Mouse (Mus musculus) kidney, embryonic 16.5 days (tissue): ENCODE results near the gene Anapc2. TPM values are rescaled to one million over a fixed set of nuclear protein-coding genes. Genes with fewer than 3 reads are reported as not detected.

Experiments
- ATAC-seq: fragments of 200-750 bp; cut with Nextera tagmentation; 2 replicates; pipeline ENCODE4 v1.8.0; 2017; ENCODE audit warnings: moderate TSS enrichment; ENCODE audit not compliant: low FRiP score, low TSS enrichment
- H3K27ac ChIP-seq: fragments of 300-500 bp; sonication (generic); 2 replicates; pipeline ENCODE4 v1.5.1; 2014; ENCODE audit warnings: low read length
- H3K27me3 ChIP-seq: fragments of 300-500 bp; sonication (generic); 2 replicates; pipeline ENCODE4 v1.6.1; 2014; ENCODE audit warnings: low read length, control low read depth, mixed read lengths; ENCODE audit not compliant: insufficient read depth
- H3K36me3 ChIP-seq: fragments of 300-500 bp; sonication (generic); 2 replicates; pipeline ENCODE4 v1.6.1; 2014; ENCODE audit warnings: low read length, control low read depth, mixed read lengths; ENCODE audit not compliant: insufficient read depth
- H3K4me1 ChIP-seq: fragments of 300-500 bp; sonication (generic); 2 replicates; pipeline ENCODE4 v1.6.1; 2014; ENCODE audit warnings: low read length, control low read depth, mixed read lengths; ENCODE audit not compliant: insufficient read depth
- H3K4me2 ChIP-seq: fragments of 300-500 bp; sonication (generic); replicated peaks from 2 replicates; pipeline ENCODE4 v1.6.1; 2014; ENCODE audit warnings: low read depth, low read length
- H3K4me3 ChIP-seq: fragments of 300-500 bp; sonication (generic); 2 replicates; pipeline ENCODE4 v1.5.1; 2014; ENCODE audit warnings: mild to moderate bottlenecking, low read length
- H3K9ac ChIP-seq: fragments of 300-500 bp; sonication (generic); replicated peaks from 2 replicates; pipeline ENCODE4 v1.6.1; 2014; ENCODE audit warnings: low read length
- H3K9me3 ChIP-seq: fragments of 300-500 bp; sonication (generic); 2 replicates; pipeline ENCODE4 v1.6.1; 2016; ENCODE audit warnings: low read length, control low read depth
- WGBS: fragments of 180-500 bp; shearing (Covaris S2); extraction: QIAGEN DNeasy Blood & Tissue Kit; methylation state at CpG from one replicate; pipeline ENCODE4 v1.1.7; 2014; 5-methylcytosine and 5-hydroxymethylcytosine counted together
- polyA plus RNA-seq: library from polyadenylated mRNA; unstranded; fragments of >200 nt; fragmentation: Nextera tagmentation; extraction: Ambion mirVana; gene quantifications from 2 replicates; pipeline ENCODE4 v1.2.1, GENCODE M21; 2015

Anapc2 gene
- polyA plus RNA-seq, 1 experiment from 2014 or later: 152 TPM

DNA sequence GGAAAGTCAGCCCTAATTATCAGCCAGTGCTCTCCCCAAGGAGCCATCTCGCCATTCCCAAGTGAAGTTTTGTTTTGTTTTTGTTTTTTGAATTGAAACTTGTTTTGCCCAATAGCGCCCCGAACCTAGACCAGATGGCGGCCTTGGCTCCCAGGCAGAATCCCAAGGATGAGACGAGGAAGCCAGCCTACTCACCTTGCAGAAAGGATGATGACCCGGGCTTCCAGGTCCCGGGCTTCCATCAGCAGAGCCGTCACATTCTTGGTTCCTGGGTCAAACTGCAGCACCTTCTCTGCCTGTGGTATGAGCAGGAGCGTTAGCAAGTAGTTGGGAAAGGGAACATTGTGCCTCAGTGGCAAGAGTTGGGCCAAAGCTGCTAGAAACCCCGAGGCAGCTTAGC lies 37.9 kb downstream of the Anapc2 start:
- WGBS: 52% methylated on average over 10 of the region's 10 CpGs
- Histone ChIP-seq H3K4me3 (no peak overlapping the region), H3K4me2 (no peak overlapping the region), H3K36me3 (no peaks in the 10 kb centered on the region), H3K4me1 (no peaks in the 10 kb centered on the region), H3K27ac (no peak overlapping the region), H3K9me3 (no peaks in the 10 kb centered on the region), H3K9ac (no peak overlapping the region), H3K27me3 (peaks cover 82% of the 10 kb centered on the region)
- ATAC-seq: no peak

DNA sequence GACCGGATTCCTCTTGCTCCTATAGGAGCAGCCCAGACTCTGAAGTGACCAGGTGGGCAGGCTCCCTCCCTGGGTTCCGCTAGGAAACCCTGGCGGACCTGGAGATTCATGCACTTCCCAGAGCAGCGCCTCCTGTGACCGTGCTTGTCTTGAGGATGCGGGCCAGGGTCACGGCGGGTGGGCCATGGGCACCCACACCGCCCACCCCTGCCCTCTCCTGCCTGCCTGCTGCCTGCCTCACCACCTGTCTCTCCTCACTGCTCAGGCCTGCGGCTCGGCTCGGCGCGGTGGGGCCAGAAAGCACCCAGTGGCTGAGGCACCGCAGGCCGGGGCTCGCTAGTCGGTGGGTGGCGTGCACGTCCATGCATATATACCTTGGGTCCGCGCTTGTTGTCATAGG lies 38.7 kb downstream of the Anapc2 start:
- Histone ChIP-seq H3K27me3 (peaks cover 74% of the 10 kb centered on the region), H3K4me3 (0 out of 2 replicates have a peak overlapping the region, but pooled peaks have one; percentile 7), H3K36me3 (no peaks in the 10 kb centered on the region), H3K4me1 (no peaks in the 10 kb centered on the region), H3K9me3 (no peaks in the 10 kb centered on the region), H3K9ac (no peak overlapping the region), H3K27ac (no peak overlapping the region), H3K4me2 (peak overlapping the region; percentile 8; the same call in 1 of the 2 replicates)
- 2% methylated on average over 19 of the region's 22 CpGs for WGBS
- no peak for ATAC-seq

DNA sequence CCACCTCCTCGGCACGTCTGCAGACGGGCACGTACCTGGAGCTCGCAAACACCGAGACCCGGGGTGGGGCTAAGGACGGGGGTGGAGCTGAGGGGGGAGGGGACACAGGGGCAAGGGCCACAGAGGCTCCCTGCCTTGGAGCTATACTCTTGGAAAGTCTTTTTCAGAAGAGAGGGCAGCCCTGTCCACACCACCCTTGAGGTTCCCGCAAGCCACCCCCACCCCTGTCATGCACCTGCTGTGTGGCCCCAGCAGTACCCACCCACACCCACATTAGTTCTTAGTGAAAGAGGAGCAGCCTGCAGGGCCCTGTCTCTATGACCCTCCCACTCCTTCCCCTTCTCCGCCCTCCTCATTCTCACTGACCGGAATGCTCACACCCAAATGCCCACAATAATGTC lies 39.2 kb downstream of the Anapc2 start:
- H3K9me3 ChIP-seq: no peaks in the 10 kb centered on the region
- WGBS: 1% methylated on average over 11 of the region's 11 CpGs
- ATAC-seq: no peak
- H3K36me3 ChIP-seq: no peaks in the 10 kb centered on the region
- no peak overlapping the region for H3K4me3 ChIP-seq
- H3K4me1 ChIP-seq: no peaks in the 10 kb centered on the region
- no peak overlapping the region for H3K27ac ChIP-seq
- H3K4me2 ChIP-seq: peak overlapping the region; percentile 8; the same call in 1 of the 2 replicates
- peaks cover 72% of the 10 kb centered on the region for H3K27me3 ChIP-seq
- H3K9ac ChIP-seq: no peak overlapping the region

DNA sequence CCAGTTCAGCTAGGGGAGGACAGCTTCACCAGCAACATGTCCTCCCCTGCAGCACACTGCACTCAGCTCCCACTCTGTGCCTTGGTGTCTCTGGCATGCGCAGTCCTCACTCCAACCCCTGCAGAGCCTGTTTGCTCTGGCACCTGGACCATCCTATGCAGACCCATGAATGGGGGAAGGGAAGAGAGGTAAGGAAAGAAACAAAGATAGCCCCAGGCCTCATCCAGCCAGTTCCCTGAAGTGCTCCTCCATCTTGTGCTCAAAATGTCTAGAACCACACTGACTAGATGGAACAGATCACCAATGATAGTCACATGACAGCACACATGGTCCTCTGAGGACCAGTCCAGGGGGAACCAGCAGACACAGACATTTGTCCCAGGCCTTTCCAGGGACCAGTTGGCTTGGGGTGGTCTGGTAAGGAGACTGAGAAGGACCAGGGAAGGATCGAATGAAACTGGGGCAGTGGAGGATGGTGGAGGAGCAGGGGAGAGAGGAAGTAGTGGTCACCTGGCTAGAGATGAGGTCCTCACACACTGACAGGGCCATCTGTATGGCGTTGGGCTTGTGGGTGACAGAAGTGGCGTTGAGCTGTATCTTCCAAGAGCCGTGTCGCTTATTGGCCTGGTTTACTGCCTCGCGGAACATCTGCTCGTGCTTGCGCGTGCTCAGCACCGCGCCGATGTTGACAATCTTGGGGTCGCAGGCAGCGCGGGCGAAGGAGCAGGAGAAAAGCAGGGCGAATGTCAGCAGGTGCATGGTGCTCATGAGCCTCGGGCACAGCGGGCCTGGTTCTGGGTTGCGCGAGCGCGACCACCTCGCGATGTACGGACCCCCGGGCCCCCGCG lies 46.1 kb downstream of the Anapc2 start:
- Histone ChIP-seq H3K36me3 (no peaks in the 10 kb centered on the region), H3K27ac (no peak overlapping the region), H3K4me1 (peaks cover 4% of the 10 kb centered on the region; the same call in 1 of the 2 replicates), H3K9ac (no peak overlapping the region), H3K9me3 (no peaks in the 10 kb centered on the region), H3K27me3 (peaks cover 42% of the 10 kb centered on the region), H3K4me3 (peak overlapping the region; percentile 37), H3K4me2 (peak overlapping the region; percentile 53)
- WGBS: 5% methylated on average over 30 of the region's 31 CpGs
- ATAC-seq: no peak

DNA sequence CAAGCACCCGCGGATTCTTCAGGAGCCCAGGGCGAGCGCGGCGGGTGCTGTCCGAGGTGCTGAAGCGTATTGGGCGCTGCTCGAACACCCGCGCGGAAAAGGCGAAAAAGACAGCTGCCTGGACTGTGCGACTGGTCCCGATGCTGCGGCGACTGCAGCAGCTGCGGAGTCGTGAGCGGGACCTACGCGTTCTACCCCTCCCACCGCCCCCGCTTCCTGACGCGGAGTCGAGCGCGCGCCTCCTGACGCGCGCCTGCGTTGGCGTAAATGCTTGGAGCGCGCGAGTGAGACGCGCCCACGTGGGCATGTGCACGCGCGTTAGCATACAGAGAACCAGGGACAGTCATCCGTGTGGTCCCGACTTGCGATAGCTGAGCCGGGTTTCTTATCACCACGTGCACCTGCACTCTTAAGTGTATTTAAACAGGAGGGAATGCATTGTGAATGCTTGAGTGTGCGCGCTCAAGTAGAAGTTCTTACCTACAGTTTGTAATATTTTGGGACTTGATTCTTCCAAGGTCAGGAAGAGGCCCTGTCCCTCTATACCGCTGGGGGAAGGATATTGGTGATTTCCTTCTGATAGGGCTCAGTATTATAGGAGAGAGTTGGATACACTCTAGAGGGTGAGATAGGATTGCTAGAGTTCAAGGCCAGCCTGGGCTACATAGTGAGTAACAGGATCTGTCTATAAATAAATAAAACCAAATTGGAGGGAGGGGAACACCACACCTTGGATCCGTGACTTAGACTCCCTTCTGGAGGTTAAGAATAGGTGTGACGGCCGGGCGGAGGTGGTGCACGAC lies 46.9 kb downstream of the Anapc2 start, which contains the start of gene Grin1:
TSS of gene Grin1 (minus strand) at position 217 of the 803 bp plus-strand sequence.
- Histone ChIP-seq H3K4me1 (peaks cover 4% of the 10 kb centered on the region; the same call in 1 of the 2 replicates), H3K9ac (no peak within 1 kb of the TSS), H3K4me3 (peak within 1 kb of the TSS; percentile 37), H3K4me2 (peak within 1 kb of the TSS; percentile 53), H3K27me3 (peaks cover 38% of the 10 kb centered on the region), H3K27ac (no peak within 1 kb of the TSS), H3K9me3 (no peaks in the 10 kb centered on the region), H3K36me3 (no peaks in the 10 kb centered on the region)
- ATAC-seq: peak; percentile 42; the same call in 1 of the 2 replicates
- 9% methylated on average over 58 of the region's 58 CpGs for WGBS

DNA sequence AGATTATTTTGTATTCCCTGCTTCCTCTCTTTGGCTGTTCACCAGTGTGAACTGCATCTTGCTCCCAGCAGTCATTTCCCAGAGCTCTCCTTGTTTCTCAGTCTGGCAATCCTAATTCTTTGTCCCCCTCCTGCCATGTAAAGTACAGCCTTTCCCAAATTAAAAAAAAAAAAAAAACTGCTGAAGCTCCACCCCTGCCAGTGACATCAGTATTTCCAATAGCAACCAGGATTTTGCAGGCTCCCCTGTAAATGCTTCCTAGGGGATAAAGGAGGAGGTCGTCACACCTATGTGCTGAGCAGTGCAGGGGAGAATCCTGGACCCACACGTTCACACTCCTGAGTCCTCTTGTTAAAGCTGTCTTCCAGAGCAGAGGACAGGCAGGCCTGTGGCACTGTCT lies 47.8 kb downstream of the Anapc2 start:
- Histone ChIP-seq H3K36me3 (no peaks in the 10 kb centered on the region), H3K4me1 (peaks cover 4% of the 10 kb centered on the region; the same call in 1 of the 2 replicates), H3K27ac (no peak overlapping the region), H3K27me3 (peaks cover 33% of the 10 kb centered on the region), H3K4me2 (no peak overlapping the region), H3K9me3 (no peaks in the 10 kb centered on the region), H3K4me3 (no peak overlapping the region), H3K9ac (no peak overlapping the region)
- no peak for ATAC-seq
- 23% methylated on average over 2 of the region's 2 CpGs for WGBS

DNA sequence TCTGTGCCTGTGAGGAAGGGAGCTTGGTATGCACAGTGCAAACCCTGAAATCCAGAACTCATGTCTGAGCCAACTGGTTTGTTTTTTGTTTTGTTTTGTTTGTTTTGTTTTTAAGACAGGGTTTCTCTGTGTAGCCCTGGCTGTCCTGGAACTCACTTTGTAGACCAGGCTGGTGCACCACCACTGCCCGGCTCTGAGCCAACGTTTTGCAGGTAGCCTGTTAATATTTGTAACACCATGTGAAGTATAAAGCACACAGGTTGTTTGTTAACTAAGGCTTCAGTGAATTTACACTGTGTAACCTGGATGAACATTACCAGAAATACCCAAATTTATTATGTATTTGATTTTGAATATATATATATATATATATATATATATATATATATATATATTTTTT lies 53.8 kb downstream of the Anapc2 start:
- 76% methylated on average over 2 of the region's 2 CpGs for WGBS
- H3K4me1 ChIP-seq: no peaks in the 10 kb centered on the region; the same call in 1 of the 2 replicates

DNA sequence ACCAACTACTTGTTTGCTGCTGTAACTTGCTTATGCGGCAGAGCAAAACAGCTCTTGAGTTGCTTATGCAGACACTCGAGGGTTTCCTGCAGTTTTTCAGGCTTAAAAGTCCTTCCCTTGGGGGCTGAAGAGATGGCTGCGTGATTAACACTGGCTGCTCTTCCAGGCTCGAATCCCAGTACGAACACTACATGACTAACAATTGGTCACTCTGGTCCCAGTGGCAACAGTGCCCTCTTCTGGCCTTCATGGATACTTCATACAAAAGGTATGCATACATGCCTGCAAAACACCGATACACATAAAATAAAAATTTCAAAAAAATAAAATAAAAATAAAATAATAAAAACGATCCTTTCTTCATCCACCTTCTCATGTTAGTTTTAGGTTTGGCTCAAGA lies 56.2 kb downstream of the Anapc2 start:
- no peak overlapping the region for H3K9ac ChIP-seq
- H3K4me3 ChIP-seq: no peak overlapping the region
- ATAC-seq: no peak
- H3K9me3 ChIP-seq: no peaks in the 10 kb centered on the region
- H3K4me2 ChIP-seq: no peak overlapping the region
- no peaks in the 10 kb centered on the region for H3K36me3 ChIP-seq
- 41% methylated on average over 7 of the region's 7 CpGs for WGBS
- H3K27me3 ChIP-seq: no peaks in the 10 kb centered on the region
- H3K4me1 ChIP-seq: peaks cover 11% of the 10 kb centered on the region
- no peak overlapping the region for H3K27ac ChIP-seq

More for the DNA sequence above, 53.8 kb downstream of the Anapc2 start:
- ATAC-seq: no peak
- Histone ChIP-seq H3K9me3 (no peaks in the 10 kb centered on the region), H3K4me3 (no peak overlapping the region), H3K36me3 (no peaks in the 10 kb centered on the region), H3K27me3 (no peaks in the 10 kb centered on the region), H3K4me2 (no peak overlapping the region), H3K9ac (no peak overlapping the region), H3K27ac (no peak overlapping the region)

DNA sequence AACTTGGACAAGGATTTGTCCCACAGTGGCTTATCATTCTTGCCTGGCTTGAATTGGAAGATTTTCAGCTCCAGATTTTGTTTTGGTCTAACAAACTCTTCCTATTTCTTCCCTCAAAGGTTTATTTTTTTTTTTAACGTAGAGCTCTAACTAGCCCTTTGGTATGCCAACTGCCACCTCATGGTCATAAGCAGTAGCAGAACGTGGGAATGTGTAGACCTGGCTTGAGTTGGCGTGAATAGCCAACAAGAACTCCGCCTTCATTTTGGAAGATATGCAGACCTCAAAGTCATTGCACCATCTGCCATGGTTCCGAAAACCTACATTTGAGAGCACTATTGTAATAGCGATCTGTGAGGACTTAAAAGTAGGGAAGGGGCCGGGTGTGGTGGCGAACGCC lies 59.2 kb downstream of the Anapc2 start:
- H3K27ac ChIP-seq: no peak overlapping the region
- H3K4me2 ChIP-seq: peak overlapping the region; percentile 75
- no peaks in the 10 kb centered on the region for H3K27me3 ChIP-seq
- 60% methylated on average over 9 of the region's 9 CpGs for WGBS
- peaks cover 25% of the 10 kb centered on the region; the same call in 1 of the 2 replicates for H3K36me3 ChIP-seq
- H3K4me1 ChIP-seq: peaks cover 14% of the 10 kb centered on the region
- H3K9ac ChIP-seq: peak overlapping the region; percentile 80
- H3K9me3 ChIP-seq: no peaks in the 10 kb centered on the region
- ATAC-seq: no peak
- H3K4me3 ChIP-seq: peak overlapping the region; percentile 92
